Mouse (Mus musculus) granulocyte monocyte progenitor cell, adult 5-6 weeks (primary cell): ENCODE data around the gene Mmp8. TPM values are rescaled to one million over a fixed set of nuclear protein-coding genes. Genes with fewer than 3 reads are reported as not detected.

Experiments used
- ATAC-seq: replicated peaks from 2 replicates; pipeline ENCODE4 v1.8.0; 2016; ENCODE audit warnings: mild to moderate bottlenecking, moderate TSS enrichment, inconsistent platforms; ENCODE audit not compliant: poor library complexity, severe bottlenecking
- total RNA-seq, 2 experiments: library from RNA; stranded (forward) in 1 of 2; stranded (reverse) in 1 of 2; fragments of 200-712, 200-1000 nt in 1 of 2; fragments of >200 nt in 1 of 2; fragmentation: Nextera tagmentation in 1 of 2; gene quantifications; 2 replicates each; pipeline ENCODE4 v1.2.3; 2014 to 2017

The Mmp8 gene
- total RNA-seq, 2 experiments from 2014 or later = 2.3 to 14.0 TPM

- ATAC-seq = no peak
Observed at GRCm38 (mm10) chr9:7590063-7590462, 31.8 kb downstream of the Mmp8 start.

GRCm38 (mm10) chr9:7593272-7593812 is 35.1 kb downstream of the Mmp8 start:
- ATAC-seq = peak; percentile 75

GRCm38 (mm10) chr9:7594816-7595540 is 36.7 kb downstream of the Mmp8 start:
- ATAC-seq = peak; percentile 97

- ATAC-seq = peak; percentile 97
Observed at GRCm38 (mm10) chr9:7602982-7603742, 44.9 kb downstream of the Mmp8 start.

GRCm38 (mm10) chr9:7604005-7604404 is 45.7 kb downstream of the Mmp8 start:
- peak; percentile 18 for ATAC-seq

- ATAC-seq = no peak; the same call in 1 of the 2 replicates
Observed at GRCm38 (mm10) chr9:7605638-7606037, 47.4 kb downstream of the Mmp8 start.

Other genes with a start within 250 kb of the Mmp8 start
- gene Mmp12, start 214.1 kb upstream of the Mmp8 start, total RNA-seq (2014; fragmentation: Nextera tagmentation) = not detected in 2 replicates
- not detected in 2 replicates for gene Mmp12, start 214.1 kb upstream of the Mmp8 start, total RNA-seq (2017)
- not detected in 2 replicates for gene Mmp1b, start 170.4 kb upstream of the Mmp8 start, total RNA-seq (2014; fragmentation: Nextera tagmentation)
- not detected in 2 replicates for gene Mmp1b, start 170.4 kb upstream of the Mmp8 start, total RNA-seq (2017)
- not detected in 2 replicates for gene Mmp3, start 112.6 kb upstream of the Mmp8 start, total RNA-seq (2014; fragmentation: Nextera tagmentation)
- not detected in 2 replicates for gene Mmp3, start 112.6 kb upstream of the Mmp8 start, total RNA-seq (2017)
- gene Mmp10, start 56.1 kb upstream of the Mmp8 start, total RNA-seq (2014; fragmentation: Nextera tagmentation) = not detected in 2 replicates
- gene Mmp10, start 56.1 kb upstream of the Mmp8 start, total RNA-seq (2017) = not detected in 2 replicates
- gene Mmp27, start 12.9 kb downstream of the Mmp8 start, total RNA-seq (2014; fragmentation: Nextera tagmentation) = not detected in 2 replicates
- gene Mmp27, start 12.9 kb downstream of the Mmp8 start, total RNA-seq (2017) = 0.47 TPM in 1 of 2 replicates, not detected in the other
- gene Mmp20, start 69.8 kb downstream of the Mmp8 start, total RNA-seq (2014; fragmentation: Nextera tagmentation) = not detected in 2 replicates
- not detected in 2 replicates for gene Mmp20, start 69.8 kb downstream of the Mmp8 start, total RNA-seq (2017)
- gene Mmp7, start 133.6 kb downstream of the Mmp8 start, total RNA-seq (2014; fragmentation: Nextera tagmentation) = not detected in 2 replicates
- gene Mmp7, start 133.6 kb downstream of the Mmp8 start, total RNA-seq (2017) = not detected in 2 replicates
- 77.3 and 83.0 TPM in 2 replicates for gene Tmem123, start 205.6 kb downstream of the Mmp8 start, total RNA-seq (2014; fragmentation: Nextera tagmentation)
- 114 and 119 TPM in 2 replicates for gene Tmem123, start 205.6 kb downstream of the Mmp8 start, total RNA-seq (2017)